Mouse (Mus musculus): Measurements from ENCODE around the gene Dusp16. TPM values are rescaled to one million over a fixed set of nuclear protein-coding genes. Genes with fewer than 3 reads are reported as not detected.

Dusp16 gene
- polyA plus RNA-seq, 1 experiment from 2014 or later, result 16.7 TPM

DNA sequence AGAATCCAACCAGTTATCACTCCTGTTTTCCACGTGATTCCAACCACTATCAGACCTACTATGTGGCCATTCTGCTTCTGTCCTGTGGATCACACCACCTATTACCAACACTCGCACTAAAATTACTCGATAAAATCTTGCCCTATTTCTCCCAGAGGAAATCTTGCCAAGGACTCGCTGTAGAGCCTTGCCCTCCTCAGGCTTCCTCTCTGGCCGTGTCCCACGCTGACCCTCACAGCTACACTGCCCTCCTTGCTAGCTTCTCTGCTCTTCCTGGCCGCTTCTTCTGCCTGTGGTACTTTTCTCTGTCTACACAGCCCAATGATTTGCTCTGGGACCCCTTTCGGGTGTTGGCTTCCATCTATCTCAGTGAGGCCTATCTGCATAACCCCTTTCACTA is 59.6 kb downstream of the Dusp16 start:
- DNase-seq (ENCODE audit: low spot score) (no peak), ATAC-seq (ENCODE audit: insufficient read depth, low FRiP score, low TSS enrichment) (no peak)
- Histone ChIP-seq H3K9ac (ENCODE audit: low read length) (no peak overlapping the region), H3K4me2 (ENCODE audit: low read depth) (no peak overlapping the region), H3K4me1 (ENCODE audit: control insufficient read depth, insufficient read depth, low read length) (no peaks in the 10 kb centered on the region), H3K4me3 (ENCODE audit: low read depth, low read length) (no peak overlapping the region), H3K36me3 (ENCODE audit: control insufficient read depth, insufficient read depth, low read length) (no peaks in the 10 kb centered on the region), H3K9me3 (ENCODE audit: control insufficient read depth, low read length) (no peaks in the 10 kb centered on the region), H3K27me3 (ENCODE audit: control insufficient read depth, insufficient read depth, low read length) (no peaks in the 10 kb centered on the region), H3K27ac (ENCODE audit: low read depth, low read length) (no peak overlapping the region)
- WGBS, result 92% methylated on average over 8 of the region's 8 CpGs

DNA sequence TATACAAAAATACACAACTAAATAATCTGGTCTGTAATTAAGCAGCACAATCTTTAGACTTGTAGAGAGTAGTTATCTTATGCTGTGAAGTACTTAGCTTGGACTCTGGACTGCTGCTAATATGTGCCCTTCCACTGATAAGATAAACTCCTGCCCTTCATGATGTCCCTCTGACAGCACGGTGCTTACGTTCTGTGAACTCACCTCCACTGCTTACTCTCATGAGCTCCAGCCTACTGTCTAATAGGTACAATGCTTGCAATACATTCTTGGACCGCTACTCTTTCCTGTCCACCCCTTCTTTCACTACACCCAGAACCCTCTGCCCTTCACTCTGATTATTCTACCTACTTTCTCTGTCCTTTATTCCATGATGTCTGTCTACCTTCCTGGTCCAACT is 61.4 kb downstream of the Dusp16 start:
- DNase-seq (ENCODE audit: low spot score), result no peak
- no peaks in the 10 kb centered on the region for H3K27me3 ChIP-seq (ENCODE audit: control insufficient read depth, insufficient read depth, low read length)
- H3K9ac ChIP-seq (ENCODE audit: low read length), result no peak overlapping the region
- ATAC-seq (ENCODE audit: insufficient read depth, low FRiP score, low TSS enrichment), result no peak
- H3K4me1 ChIP-seq (ENCODE audit: control insufficient read depth, insufficient read depth, low read length), result no peaks in the 10 kb centered on the region
- WGBS, result 95% methylated on average over 3 of the region's 3 CpGs
- no peak overlapping the region for H3K27ac ChIP-seq (ENCODE audit: low read depth, low read length)
- H3K4me3 ChIP-seq (ENCODE audit: low read depth, low read length), result no peak overlapping the region
- H3K4me2 ChIP-seq (ENCODE audit: low read depth), result no peak overlapping the region
- no peaks in the 10 kb centered on the region for H3K9me3 ChIP-seq (ENCODE audit: control insufficient read depth, low read length)
- H3K36me3 ChIP-seq (ENCODE audit: control insufficient read depth, insufficient read depth, low read length), result no peaks in the 10 kb centered on the region

DNA sequence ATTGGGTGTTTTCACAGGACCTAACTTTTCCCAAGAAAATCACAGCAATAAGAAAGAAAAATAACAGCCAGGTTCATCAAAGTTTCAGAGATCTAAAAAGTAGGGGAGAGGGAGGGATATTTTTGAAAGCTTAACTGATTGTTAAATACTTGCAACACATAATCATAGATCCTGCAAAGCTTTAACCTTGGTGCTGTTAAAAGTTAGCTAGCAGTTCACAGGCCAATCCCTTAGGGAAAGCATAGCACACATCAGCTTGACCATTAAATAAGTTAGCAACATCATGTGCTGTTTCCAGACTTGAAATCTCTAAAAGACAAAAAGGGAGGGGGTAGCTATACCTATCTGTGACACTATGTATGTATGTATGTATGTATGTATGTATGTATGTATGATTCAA is 67.0 kb downstream of the Dusp16 start:
- Histone ChIP-seq H3K9ac (ENCODE audit: low read length) (no peak overlapping the region), H3K4me1 (ENCODE audit: control insufficient read depth, insufficient read depth, low read length) (no peaks in the 10 kb centered on the region), H3K27ac (ENCODE audit: low read depth, low read length) (no peak overlapping the region), H3K9me3 (ENCODE audit: control insufficient read depth, low read length) (no peaks in the 10 kb centered on the region), H3K4me2 (ENCODE audit: low read depth) (no peak overlapping the region), H3K27me3 (ENCODE audit: control insufficient read depth, insufficient read depth, low read length) (no peaks in the 10 kb centered on the region), H3K36me3 (ENCODE audit: control insufficient read depth, insufficient read depth, low read length) (no peaks in the 10 kb centered on the region), H3K4me3 (ENCODE audit: low read depth, low read length) (no peak overlapping the region)
- ATAC-seq (ENCODE audit: insufficient read depth, low FRiP score, low TSS enrichment) (no peak), DNase-seq (ENCODE audit: low spot score) (no peak)

DNA sequence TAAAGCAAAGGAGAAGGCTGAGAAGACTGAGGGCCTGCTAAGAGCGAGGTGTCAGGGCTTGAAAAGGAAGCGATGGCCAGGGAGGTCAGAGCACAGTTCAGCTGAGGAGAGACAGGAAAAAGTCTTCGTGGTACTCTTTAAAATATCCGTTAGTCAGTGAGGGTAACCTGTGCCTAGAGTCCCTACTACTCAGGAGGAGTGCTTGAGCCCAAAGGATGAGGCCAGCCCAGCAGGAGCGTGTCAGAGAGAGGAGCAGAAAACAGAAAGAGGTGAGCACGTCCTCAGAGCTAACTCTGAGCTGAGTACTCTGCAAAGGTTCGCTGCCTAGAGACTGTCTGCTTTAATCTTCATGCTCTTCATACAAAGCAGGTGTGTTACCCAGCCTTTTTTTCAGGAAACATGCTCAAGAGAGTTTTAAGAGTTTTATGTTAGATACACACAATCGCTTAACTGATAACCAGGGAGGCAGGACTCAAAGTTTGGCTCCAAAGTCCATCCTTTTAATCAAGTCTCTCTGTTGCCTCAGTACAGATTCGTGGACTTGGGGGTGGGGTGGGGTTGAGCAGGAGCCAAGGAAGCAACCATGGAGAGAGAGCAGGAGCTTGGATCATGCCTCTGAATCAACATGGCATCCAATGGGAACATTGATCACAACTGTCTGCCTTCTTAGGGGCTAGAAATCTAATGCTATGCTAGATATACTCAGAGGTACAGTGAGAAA is 68.4 kb downstream of the Dusp16 start:
- whole genome bisulfite sequencing, result 89% methylated on average over 9 of the region's 9 CpGs

DNA sequence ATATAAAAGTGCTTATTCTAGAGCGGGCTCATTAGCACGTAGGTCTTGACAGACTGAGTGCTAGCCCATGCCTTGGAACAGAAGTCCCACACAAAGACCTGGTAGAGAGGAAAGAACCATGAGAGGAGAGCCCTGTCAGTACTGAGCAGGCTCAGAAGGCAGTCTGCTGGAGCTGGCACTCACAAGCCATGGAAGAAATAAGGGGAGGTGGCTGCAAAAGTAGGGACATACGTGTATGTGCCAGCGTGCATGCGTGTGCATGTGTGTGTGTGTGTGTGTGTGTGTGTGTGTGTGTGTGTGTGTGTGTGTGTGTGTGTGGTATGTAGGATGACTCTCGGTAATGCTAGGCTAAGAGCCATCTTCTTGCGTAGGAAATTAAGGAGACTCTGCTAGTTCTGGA is 69.1 kb downstream of the Dusp16 start:
- ATAC-seq (ENCODE audit: insufficient read depth, low FRiP score, low TSS enrichment) (no peak), DNase-seq (ENCODE audit: low spot score) (no peak)
- 92% methylated on average over 7 of the region's 7 CpGs for WGBS
- H3K9ac ChIP-seq (ENCODE audit: low read length), result no peak overlapping the region
- no peak overlapping the region for H3K4me3 ChIP-seq (ENCODE audit: low read depth, low read length)
- no peaks in the 10 kb centered on the region for H3K4me1 ChIP-seq (ENCODE audit: control insufficient read depth, insufficient read depth, low read length)
- no peak overlapping the region for H3K4me2 ChIP-seq (ENCODE audit: low read depth)
- H3K27me3 ChIP-seq (ENCODE audit: control insufficient read depth, insufficient read depth, low read length), result no peaks in the 10 kb centered on the region
- H3K36me3 ChIP-seq (ENCODE audit: control insufficient read depth, insufficient read depth, low read length), result 0 out of 2 replicates have a peak, but pooled peaks cover under 1% of the 10 kb centered on the region
- H3K9me3 ChIP-seq (ENCODE audit: control insufficient read depth, low read length), result no peaks in the 10 kb centered on the region
- H3K27ac ChIP-seq (ENCODE audit: low read depth, low read length), result no peak overlapping the region

More for the DNA sequence above, 68.4 kb downstream of the Dusp16 start:
- H3K27ac ChIP-seq (ENCODE audit: low read depth, low read length), result no peak overlapping the region
- ATAC-seq (ENCODE audit: insufficient read depth, low FRiP score, low TSS enrichment), result no peak
- no peak overlapping the region for H3K9ac ChIP-seq (ENCODE audit: low read length)
- no peak overlapping the region for H3K4me3 ChIP-seq (ENCODE audit: low read depth, low read length)
- no peaks in the 10 kb centered on the region for H3K27me3 ChIP-seq (ENCODE audit: control insufficient read depth, insufficient read depth, low read length)
- no peaks in the 10 kb centered on the region for H3K9me3 ChIP-seq (ENCODE audit: control insufficient read depth, low read length)
- H3K4me1 ChIP-seq (ENCODE audit: control insufficient read depth, insufficient read depth, low read length), result no peaks in the 10 kb centered on the region
- no peak for DNase-seq (ENCODE audit: low spot score)
- H3K36me3 ChIP-seq (ENCODE audit: control insufficient read depth, insufficient read depth, low read length), result no peaks in the 10 kb centered on the region
- H3K4me2 ChIP-seq (ENCODE audit: low read depth), result no peak overlapping the region

DNA sequence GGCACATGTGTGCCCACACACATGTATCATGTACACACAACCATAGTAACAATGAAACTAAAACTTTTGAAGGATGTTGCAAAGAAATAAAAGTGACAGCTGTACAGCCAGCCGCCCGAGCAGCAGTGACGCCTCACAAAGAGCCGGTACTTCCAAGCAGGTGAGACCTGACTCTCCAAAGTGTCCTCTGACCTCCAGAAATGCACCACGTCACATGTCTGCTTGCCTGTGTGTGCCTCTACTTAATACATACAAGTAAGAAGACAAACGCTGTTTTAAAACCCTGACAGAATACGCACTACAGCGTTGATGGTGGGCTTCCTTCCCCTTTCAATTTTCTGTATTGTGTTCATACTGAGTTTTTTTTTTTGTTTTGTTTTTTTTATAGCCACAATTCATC is 69.5 kb downstream of the Dusp16 start:
- H3K4me3 ChIP-seq (ENCODE audit: low read depth, low read length), result no peak overlapping the region
- H3K4me1 ChIP-seq (ENCODE audit: control insufficient read depth, insufficient read depth, low read length), result no peaks in the 10 kb centered on the region
- no peak overlapping the region for H3K4me2 ChIP-seq (ENCODE audit: low read depth)
- 95% methylated on average over 8 of the region's 8 CpGs for WGBS
- DNase-seq (ENCODE audit: low spot score) (no peak), ATAC-seq (ENCODE audit: insufficient read depth, low FRiP score, low TSS enrichment) (no peak)
- no peak overlapping the region for H3K27ac ChIP-seq (ENCODE audit: low read depth, low read length)
- H3K9me3 ChIP-seq (ENCODE audit: control insufficient read depth, low read length), result no peaks in the 10 kb centered on the region
- 0 out of 2 replicates have a peak, but pooled peaks cover 3% of the 10 kb centered on the region for H3K36me3 ChIP-seq (ENCODE audit: control insufficient read depth, insufficient read depth, low read length)
- no peaks in the 10 kb centered on the region for H3K27me3 ChIP-seq (ENCODE audit: control insufficient read depth, insufficient read depth, low read length)
- no peak overlapping the region for H3K9ac ChIP-seq (ENCODE audit: low read length)

DNA sequence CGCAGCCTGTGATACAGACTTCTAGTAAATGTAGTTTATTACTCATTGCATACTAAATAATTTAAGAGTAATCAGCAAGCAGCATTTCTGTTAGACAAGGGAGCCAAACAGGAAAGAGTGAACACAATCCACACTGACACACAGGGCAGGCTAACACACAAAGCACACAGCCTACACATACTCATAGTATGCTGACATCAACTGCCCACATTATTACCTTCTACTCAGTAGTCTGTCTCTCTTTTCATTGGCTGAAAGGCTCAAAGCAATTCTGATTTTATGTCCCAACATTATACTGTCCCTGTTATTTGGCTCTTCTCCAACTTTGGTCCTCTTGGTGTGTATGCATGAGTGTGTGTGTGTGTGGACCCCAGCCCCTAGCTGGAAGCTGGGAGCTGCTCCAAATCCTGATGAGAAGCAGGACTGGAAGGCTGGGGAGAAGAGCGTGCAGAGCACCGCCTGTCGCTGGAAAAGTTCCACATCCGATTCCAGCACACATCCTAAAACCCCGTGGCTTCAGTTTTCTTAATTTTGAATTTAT is 70.6 kb downstream of the Dusp16 start:
- ATAC-seq (ENCODE audit: insufficient read depth, low FRiP score, low TSS enrichment) (no peak), DNase-seq (ENCODE audit: low spot score) (no peak)
- H3K4me3 ChIP-seq (ENCODE audit: low read depth, low read length), result no peak overlapping the region
- no peaks in the 10 kb centered on the region for H3K9me3 ChIP-seq (ENCODE audit: control insufficient read depth, low read length)
- no peak overlapping the region for H3K4me2 ChIP-seq (ENCODE audit: low read depth)
- H3K27ac ChIP-seq (ENCODE audit: low read depth, low read length), result no peak overlapping the region
- 96% methylated on average over 6 of the region's 6 CpGs for WGBS
- H3K9ac ChIP-seq (ENCODE audit: low read length), result no peak overlapping the region
- no peaks in the 10 kb centered on the region for H3K4me1 ChIP-seq (ENCODE audit: control insufficient read depth, insufficient read depth, low read length)
- no peaks in the 10 kb centered on the region for H3K27me3 ChIP-seq (ENCODE audit: control insufficient read depth, insufficient read depth, low read length)
- 0 out of 2 replicates have a peak, but pooled peaks cover 3% of the 10 kb centered on the region for H3K36me3 ChIP-seq (ENCODE audit: control insufficient read depth, insufficient read depth, low read length)

DNA sequence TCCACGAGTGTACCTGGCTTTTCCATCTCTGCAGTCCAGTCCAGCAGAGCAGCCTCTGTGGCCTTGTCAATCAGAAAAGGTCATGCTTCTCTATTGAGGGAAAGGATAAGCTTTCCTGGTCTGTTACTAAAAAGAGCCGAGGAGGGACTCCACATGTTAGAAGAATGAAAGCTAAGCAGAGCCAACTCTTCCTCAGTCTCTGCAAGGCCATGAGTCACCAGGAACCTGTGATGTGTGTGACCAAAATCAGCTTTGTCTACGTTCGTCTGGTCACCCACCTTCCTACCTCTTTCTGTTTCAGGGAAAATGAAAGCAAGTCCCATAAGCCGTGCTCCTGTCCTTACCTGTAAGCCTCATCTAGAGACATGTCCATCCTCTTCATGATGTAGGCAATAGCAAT is 72.3 kb downstream of the Dusp16 start:
- DNase-seq (ENCODE audit: low spot score), result peak; percentile 3
- WGBS, result 87% methylated on average over 5 of the region's 5 CpGs
- H3K4me3 ChIP-seq (ENCODE audit: low read depth, low read length), result no peak overlapping the region
- H3K9me3 ChIP-seq (ENCODE audit: control insufficient read depth, low read length), result no peaks in the 10 kb centered on the region
- no peak overlapping the region for H3K27ac ChIP-seq (ENCODE audit: low read depth, low read length)
- no peak overlapping the region for H3K9ac ChIP-seq (ENCODE audit: low read length)
- no peak overlapping the region for H3K4me2 ChIP-seq (ENCODE audit: low read depth)
- no peak for ATAC-seq (ENCODE audit: insufficient read depth, low FRiP score, low TSS enrichment)
- peaks cover 5% of the 10 kb centered on the region for H3K36me3 ChIP-seq (ENCODE audit: control insufficient read depth, insufficient read depth, low read length)
- H3K27me3 ChIP-seq (ENCODE audit: control insufficient read depth, insufficient read depth, low read length), result no peaks in the 10 kb centered on the region
- no peaks in the 10 kb centered on the region for H3K4me1 ChIP-seq (ENCODE audit: control insufficient read depth, insufficient read depth, low read length)

DNA sequence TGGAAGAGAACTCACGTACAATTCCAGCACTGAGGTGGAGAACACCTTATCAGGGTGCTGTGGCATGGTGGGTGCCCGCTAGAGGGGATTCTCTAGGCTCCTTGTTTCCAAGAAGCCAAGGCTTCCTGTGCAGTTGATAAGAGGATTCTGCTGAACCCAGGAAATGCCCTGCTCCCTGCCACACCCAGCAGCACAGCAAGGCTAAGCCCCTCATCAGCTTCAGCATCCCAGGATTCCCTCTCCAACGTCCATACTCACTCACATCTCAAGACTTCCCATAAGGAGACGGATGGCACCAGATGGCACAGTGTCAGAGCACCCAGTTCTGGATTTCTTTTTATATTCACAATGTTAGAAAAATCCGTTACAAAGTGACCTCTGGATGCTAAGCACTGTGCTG is 73.3 kb downstream of the Dusp16 start:
- Histone ChIP-seq H3K4me3 (ENCODE audit: low read depth, low read length) (no peak overlapping the region), H3K9ac (ENCODE audit: low read length) (no peak overlapping the region), H3K36me3 (ENCODE audit: control insufficient read depth, insufficient read depth, low read length) (peaks cover 5% of the 10 kb centered on the region), H3K27me3 (ENCODE audit: control insufficient read depth, insufficient read depth, low read length) (no peaks in the 10 kb centered on the region), H3K9me3 (ENCODE audit: control insufficient read depth, low read length) (no peaks in the 10 kb centered on the region), H3K4me1 (ENCODE audit: control insufficient read depth, insufficient read depth, low read length) (no peaks in the 10 kb centered on the region), H3K27ac (ENCODE audit: low read depth, low read length) (no peak overlapping the region), H3K4me2 (ENCODE audit: low read depth) (no peak overlapping the region)
- 89% methylated on average over 5 of the region's 5 CpGs for WGBS
- ATAC-seq (ENCODE audit: insufficient read depth, low FRiP score, low TSS enrichment) (no peak), DNase-seq (ENCODE audit: low spot score) (no peak)

Data from neural tube, embryonic 11.5 days (tissue).